Mouse (Mus musculus): ENCODE results near the gene Cyp8b1.

The Cyp8b1 gene

GRCm38 (mm10) chr9:121894447-121894846, 21.7 kb downstream of the Cyp8b1 start:
- no peak for DNase-seq (ENCODE audit: extremely low read depth, insufficient read length, low spot score)

- DNase-seq (ENCODE audit: extremely low read depth, insufficient read length, low spot score), result no peak
Measured at GRCm38 (mm10) chr9:121892057-121892687, 23.9 kb downstream of the Cyp8b1 start.

- DNase-seq (ENCODE audit: extremely low read depth, insufficient read length, low spot score), result no peak
Measured at GRCm38 (mm10) chr9:121891301-121891700, 24.8 kb downstream of the Cyp8b1 start.

- DNase-seq (ENCODE audit: extremely low read depth, insufficient read length, low spot score), result no peak
Measured at GRCm38 (mm10) chr9:121890441-121890941, 25.6 kb downstream of the Cyp8b1 start.

- no peak for DNase-seq (ENCODE audit: extremely low read depth, insufficient read length, low spot score)
Measured at GRCm38 (mm10) chr9:121889927-121890440, 26.1 kb downstream of the Cyp8b1 start.

- DNase-seq (ENCODE audit: extremely low read depth, insufficient read length, low spot score), result peak; percentile 23
Measured at GRCm38 (mm10) chr9:121882015-121882457, 34.1 kb downstream of the Cyp8b1 start.

- DNase-seq (ENCODE audit: extremely low read depth, insufficient read length, low spot score), result no peak
Measured at GRCm38 (mm10) chr9:121881301-121881700, 34.8 kb downstream of the Cyp8b1 start.

- DNase-seq (ENCODE audit: extremely low read depth, insufficient read length, low spot score), result peak; percentile 27
Measured at GRCm38 (mm10) chr9:121880840-121881239, 35.3 kb downstream of the Cyp8b1 start.

- DNase-seq (ENCODE audit: extremely low read depth, insufficient read length, low spot score), result no peak
Measured at GRCm38 (mm10) chr9:121877052-121877740, 38.9 kb downstream of the Cyp8b1 start.

- DNase-seq (ENCODE audit: extremely low read depth, insufficient read length, low spot score), result no peak
Measured at GRCm38 (mm10) chr9:121873578-121873977, 42.5 kb downstream of the Cyp8b1 start.

GRCm38 (mm10) chr9:121872062-121872683, 43.9 kb downstream of the Cyp8b1 start:
- no peak for DNase-seq (ENCODE audit: extremely low read depth, insufficient read length, low spot score)

- no peak for DNase-seq (ENCODE audit: extremely low read depth, insufficient read length, low spot score)
Measured at GRCm38 (mm10) chr9:121869973-121870515, 46.1 kb downstream of the Cyp8b1 start.

- no peak for DNase-seq (ENCODE audit: extremely low read depth, insufficient read length, low spot score)
Measured at GRCm38 (mm10) chr9:121869432-121869831, 46.7 kb downstream of the Cyp8b1 start.

GRCm38 (mm10) chr9:121868236-121868635, 47.9 kb downstream of the Cyp8b1 start:
- no peak for DNase-seq (ENCODE audit: extremely low read depth, insufficient read length, low spot score)

GRCm38 (mm10) chr9:121867632-121868031, 48.5 kb downstream of the Cyp8b1 start:
- no peak for DNase-seq (ENCODE audit: extremely low read depth, insufficient read length, low spot score)

GRCm38 (mm10) chr9:121865425-121866008, 50.6 kb downstream of the Cyp8b1 start:
- no peak for DNase-seq (ENCODE audit: extremely low read depth, insufficient read length, low spot score)

GRCm38 (mm10) chr9:121864837-121865236, 51.3 kb downstream of the Cyp8b1 start:
- no peak for DNase-seq (ENCODE audit: extremely low read depth, insufficient read length, low spot score)

All from 3134 (cell line).